Mouse (Mus musculus): ENCODE results near the gene Itln1. TPM values are rescaled to one million over a fixed set of nuclear protein-coding genes. Genes with fewer than 3 reads are reported as not detected.
A peak's percentile ranks its signal among the peaks of the same experiment; 100 is the strongest.

Gene Itln1
- polyA plus RNA-seq, 1 experiment from 2014 or later: not detected

- H3K4me3 ChIP-seq: peak overlapping the region; percentile 68
- no peaks in the 10 kb centered on the region for H3K9me3 ChIP-seq
- peak; percentile 77 for DNase-seq (ENCODE audit: low spot score)
- no peaks in the 10 kb centered on the region for H3K27me3 ChIP-seq (ENCODE audit: insufficient read depth, poor library complexity, severe bottlenecking)
- H3K27ac ChIP-seq: peak overlapping the region; percentile 93
- H3K4me1 ChIP-seq (replicated peaks): peaks cover 16% of the 10 kb centered on the region
- 0 out of 2 replicates have a peak, but pooled peaks cover 3% of the 10 kb centered on the region for H3K36me3 ChIP-seq
- WGBS: under 1% methylated on average over 53 of the region's 53 CpGs
These were observed 31.4 kb downstream of the Itln1 start for GRCm38 (mm10) chr1:171503592-171504291.

- peak within 1 kb of the TSS; percentile 93 for H3K27ac ChIP-seq
- H3K4me3 ChIP-seq: peak within 1 kb of the TSS; percentile 68
- no peaks in the 10 kb centered on the region for H3K27me3 ChIP-seq (ENCODE audit: insufficient read depth, poor library complexity, severe bottlenecking)
- H3K9me3 ChIP-seq: no peaks in the 10 kb centered on the region
- H3K4me1 ChIP-seq (replicated peaks): peaks cover 16% of the 10 kb centered on the region
- H3K36me3 ChIP-seq: 0 out of 2 replicates have a peak, but pooled peaks cover 3% of the 10 kb centered on the region
- peak; percentile 94 for DNase-seq (ENCODE audit: low spot score)
- WGBS: under 1% methylated on average over 19 of the region's 19 CpGs
These were observed 31.9 kb downstream of the Itln1 start, which contains the start of gene Alyref2 for GRCm38 (mm10) chr1:171503250-171503591. Gene Alyref2 (plus strand): TSS chr1:171503478.

GRCm38 (mm10) chr1:171502388-171503249 lies 32.5 kb downstream of the Itln1 start:
- DNase-seq (ENCODE audit: low spot score): peak; percentile 65
- Histone ChIP-seq H3K4me1 (replicated peaks) (peaks cover 16% of the 10 kb centered on the region), H3K36me3 (0 out of 2 replicates have a peak, but pooled peaks cover 3% of the 10 kb centered on the region), H3K4me3 (peak overlapping the region; percentile 68), H3K27me3 (ENCODE audit: insufficient read depth, poor library complexity, severe bottlenecking) (no peaks in the 10 kb centered on the region), H3K27ac (peak overlapping the region; percentile 93), H3K9me3 (no peaks in the 10 kb centered on the region)
- 1% methylated on average over 14 of the region's 14 CpGs for WGBS

GRCm38 (mm10) chr1:171501636-171502080 lies 33.4 kb downstream of the Itln1 start:
- Histone ChIP-seq H3K27me3 (ENCODE audit: insufficient read depth, poor library complexity, severe bottlenecking) (no peaks in the 10 kb centered on the region), H3K9me3 (no peaks in the 10 kb centered on the region), H3K4me1 (replicated peaks) (peaks cover 13% of the 10 kb centered on the region), H3K4me3 (peak overlapping the region; percentile 35), H3K27ac (peak overlapping the region; percentile 86), H3K36me3 (0 out of 2 replicates have a peak, but pooled peaks cover 3% of the 10 kb centered on the region)
- 5% methylated on average over 5 of the region's 5 CpGs for WGBS
- peak; percentile 61 for DNase-seq (ENCODE audit: low spot score)

- Histone ChIP-seq H3K27ac (peak overlapping the region; percentile 86), H3K36me3 (0 out of 2 replicates have a peak, but pooled peaks cover 3% of the 10 kb centered on the region), H3K4me1 (replicated peaks) (peaks cover 13% of the 10 kb centered on the region), H3K9me3 (no peaks in the 10 kb centered on the region), H3K27me3 (ENCODE audit: insufficient read depth, poor library complexity, severe bottlenecking) (no peaks in the 10 kb centered on the region), H3K4me3 (0 out of 2 replicates have a peak overlapping the region, but pooled peaks have one; percentile 35)
- DNase-seq (ENCODE audit: low spot score): no peak
- 62% methylated on average over 6 of the region's 6 CpGs for WGBS
These were observed 34.0 kb downstream of the Itln1 start for GRCm38 (mm10) chr1:171501016-171501610.

- Histone ChIP-seq H3K9me3 (no peaks in the 10 kb centered on the region), H3K4me1 (replicated peaks) (peaks cover 13% of the 10 kb centered on the region), H3K27me3 (ENCODE audit: insufficient read depth, poor library complexity, severe bottlenecking) (no peaks in the 10 kb centered on the region), H3K36me3 (no peaks in the 10 kb centered on the region), H3K27ac (no peak overlapping the region), H3K4me3 (no peak overlapping the region)
- DNase-seq (ENCODE audit: low spot score): no peak
- 80% methylated on average over 5 of the region's 5 CpGs for WGBS
These were observed 35.2 kb downstream of the Itln1 start for GRCm38 (mm10) chr1:171499856-171500255.

GRCm38 (mm10) chr1:171495371-171495770 lies 39.7 kb downstream of the Itln1 start:
- Histone ChIP-seq H3K27me3 (ENCODE audit: insufficient read depth, poor library complexity, severe bottlenecking) (no peaks in the 10 kb centered on the region), H3K9me3 (peaks cover 8% of the 10 kb centered on the region), H3K4me3 (no peak overlapping the region), H3K4me1 (replicated peaks) (no peaks in the 10 kb centered on the region), H3K36me3 (no peaks in the 10 kb centered on the region), H3K27ac (no peak overlapping the region)
- WGBS: 87% methylated on average over 6 of the region's 6 CpGs
- DNase-seq (ENCODE audit: low spot score): no peak

GRCm38 (mm10) chr1:171494241-171494640 lies 40.9 kb downstream of the Itln1 start:
- Histone ChIP-seq H3K4me1 (replicated peaks) (no peaks in the 10 kb centered on the region), H3K9me3 (peaks cover 16% of the 10 kb centered on the region), H3K27ac (no peak overlapping the region), H3K36me3 (no peaks in the 10 kb centered on the region), H3K4me3 (no peak overlapping the region), H3K27me3 (ENCODE audit: insufficient read depth, poor library complexity, severe bottlenecking) (no peaks in the 10 kb centered on the region)
- no peak for DNase-seq (ENCODE audit: low spot score)
- WGBS: 94% methylated on average over 13 of the region's 13 CpGs

GRCm38 (mm10) chr1:171478968-171479367 lies 56.1 kb downstream of the Itln1 start:
- Histone ChIP-seq H3K9me3 (peaks cover 19% of the 10 kb centered on the region), H3K36me3 (no peaks in the 10 kb centered on the region), H3K4me3 (no peak overlapping the region), H3K27me3 (ENCODE audit: insufficient read depth, poor library complexity, severe bottlenecking) (no peaks in the 10 kb centered on the region), H3K27ac (no peak overlapping the region), H3K4me1 (replicated peaks) (no peaks in the 10 kb centered on the region; the same call in 1 of the 2 replicates)
- DNase-seq (ENCODE audit: low spot score): peak; percentile 43
- 57% methylated on average over 2 of the region's 2 CpGs for WGBS

GRCm38 (mm10) chr1:171477758-171478545 lies 57.1 kb downstream of the Itln1 start:
- DNase-seq (ENCODE audit: low spot score): no peak
- Histone ChIP-seq H3K4me1 (replicated peaks) (no peaks in the 10 kb centered on the region; the same call in 1 of the 2 replicates), H3K36me3 (no peaks in the 10 kb centered on the region), H3K4me3 (peak overlapping the region; percentile 38), H3K27me3 (ENCODE audit: insufficient read depth, poor library complexity, severe bottlenecking) (no peaks in the 10 kb centered on the region), H3K27ac (peak overlapping the region; percentile 60; the same call in 1 of the 2 replicates), H3K9me3 (peaks cover 13% of the 10 kb centered on the region)
- WGBS: 63% methylated on average over 27 of the region's 27 CpGs

GRCm38 (mm10) chr1:171477123-171477522 lies 58.0 kb downstream of the Itln1 start:
- H3K27ac ChIP-seq: no peak overlapping the region
- H3K4me3 ChIP-seq: no peak overlapping the region
- peaks cover 8% of the 10 kb centered on the region; the same call in 1 of the 2 replicates for H3K9me3 ChIP-seq
- H3K36me3 ChIP-seq: no peaks in the 10 kb centered on the region
- WGBS: 86% methylated on average over 8 of the region's 8 CpGs
- no peaks in the 10 kb centered on the region for H3K27me3 ChIP-seq (ENCODE audit: insufficient read depth, poor library complexity, severe bottlenecking)
- H3K4me1 ChIP-seq (replicated peaks): no peaks in the 10 kb centered on the region; the same call in 1 of the 2 replicates
- no peak for DNase-seq (ENCODE audit: low spot score)
